Mouse (Mus musculus) mouse embryonic stem cell (cell line): ENCODE results near the gene Cdipt.

Source experiments
- in situ Hi-C, 2 experiments: fragments of 300-500 bp; cut with MboI; formaldehyde crosslinking; loops; 1 replicate in 1 of 2; 3 replicates in 1 of 2; pipeline ENCODE4 v1.14.3; 2019 to 2020; ENCODE audit warnings: low sequenced_read_pairs in 2 of 2, low pct_unique_long_range_greater_than_20kb in 1 of 2, mixed read lengths in 1 of 2; ENCODE audit not compliant: unreplicated experiment in 1 of 2

Gene Cdipt

DNA sequence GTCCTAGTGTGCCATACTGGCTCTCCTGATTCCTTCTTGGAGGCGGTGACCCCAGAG is at the start of gene Cdipt:
Cdipt (plus strand) TSS at position 22 of the 57 bp plus-strand sequence.
- in situ Hi-C loops, result no loop called here

DNA sequence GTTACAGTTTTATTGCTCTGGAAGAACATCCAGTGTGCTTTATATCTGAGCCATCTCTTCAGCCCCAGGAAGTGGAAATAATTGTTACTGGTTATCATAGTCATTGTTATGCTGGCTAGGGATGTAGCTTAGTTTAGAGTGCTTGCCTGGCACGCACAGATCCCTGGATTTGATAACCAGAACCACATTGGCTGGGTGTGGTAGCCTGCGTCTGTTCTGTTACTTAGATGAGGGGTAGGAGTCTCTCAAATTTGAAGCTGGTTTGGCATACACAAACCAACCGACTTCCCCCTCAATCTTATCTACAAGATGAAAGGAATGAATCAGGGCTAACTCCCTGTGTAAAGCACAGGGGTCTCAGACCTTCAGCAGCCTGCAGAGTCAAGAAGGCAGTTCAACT is 49.4 kb upstream of the Cdipt start:
- in situ Hi-C loops, result no loop called here

DNA sequence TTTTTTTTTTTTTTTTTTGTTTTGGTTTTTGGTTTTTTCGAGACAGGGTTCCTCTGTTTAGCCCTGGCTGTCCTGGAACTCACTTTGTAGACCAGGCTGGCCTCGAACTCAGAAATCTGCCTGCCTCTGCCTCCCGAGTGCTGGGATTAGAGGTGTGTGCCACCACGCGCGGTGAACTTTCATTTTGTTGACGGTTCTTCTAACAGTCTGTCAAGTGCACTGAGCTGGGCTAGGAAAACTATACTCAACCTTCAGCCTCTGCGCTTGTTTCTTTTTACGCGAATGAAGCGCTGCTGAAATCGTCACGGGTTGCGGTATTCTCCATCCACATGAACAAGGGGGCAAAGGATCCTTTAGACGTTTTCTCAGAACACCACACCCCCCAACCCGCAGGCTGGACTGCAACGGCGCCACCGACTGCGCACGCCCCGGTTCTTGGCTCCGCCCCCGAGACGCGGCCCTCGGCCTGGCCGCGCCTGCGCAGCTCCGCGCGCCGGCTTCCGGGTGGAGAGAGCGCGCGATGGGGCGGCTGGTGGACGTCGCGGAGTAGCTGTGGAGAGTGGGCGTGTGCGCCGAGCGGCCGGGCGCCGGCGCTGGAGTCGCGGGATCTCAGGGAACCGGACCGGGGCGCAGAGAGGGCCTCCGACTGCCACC is 47.2 kb upstream of the Cdipt start, which contains the start of gene Kctd13:
Kctd13 (plus strand) TSS at position 496 of the 654 bp plus-strand sequence.
- in situ Hi-C loops, result no loop called here

DNA sequence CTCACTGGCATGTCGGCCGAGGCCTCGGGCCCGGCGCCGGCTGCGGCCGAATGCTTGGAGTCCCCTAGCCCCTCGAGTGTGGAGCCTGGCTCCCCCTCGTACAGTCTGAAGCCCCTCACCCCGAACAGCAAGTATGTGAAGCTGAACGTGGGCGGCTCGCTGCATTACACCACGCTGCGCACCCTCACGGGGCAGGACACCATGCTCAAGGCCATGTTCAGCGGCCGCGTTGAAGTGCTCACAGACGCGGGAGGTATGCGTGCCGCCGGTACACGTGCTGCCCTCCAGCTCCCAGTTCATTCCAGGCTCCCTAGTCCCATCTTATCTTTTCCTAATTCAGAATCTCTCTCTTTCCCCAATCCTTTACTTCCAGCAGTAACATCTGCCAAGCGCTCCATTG is 46.7 kb upstream of the Cdipt start:
- in situ Hi-C loops, result no loop called here

DNA sequence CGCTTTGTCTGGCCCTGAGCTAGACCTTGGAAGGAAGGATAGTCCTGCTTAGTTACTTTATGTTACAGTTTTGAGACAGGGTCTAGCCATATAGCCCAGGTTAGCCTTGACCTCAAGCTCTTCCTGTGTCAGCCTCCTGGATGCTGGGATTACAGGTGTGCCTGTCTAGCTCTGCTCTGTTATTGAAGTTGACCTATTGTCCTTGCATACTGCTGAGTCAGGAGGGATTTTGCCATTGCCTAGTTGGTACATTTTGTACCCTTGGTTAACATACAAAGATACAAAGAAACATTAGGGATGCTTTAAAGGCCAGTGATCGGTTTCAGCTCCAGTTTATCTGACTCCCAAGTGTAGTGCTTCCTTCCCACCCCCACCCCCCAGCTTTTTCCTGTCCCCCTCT is 43.1 kb upstream of the Cdipt start:
- in situ Hi-C loops, result no loop called here

DNA sequence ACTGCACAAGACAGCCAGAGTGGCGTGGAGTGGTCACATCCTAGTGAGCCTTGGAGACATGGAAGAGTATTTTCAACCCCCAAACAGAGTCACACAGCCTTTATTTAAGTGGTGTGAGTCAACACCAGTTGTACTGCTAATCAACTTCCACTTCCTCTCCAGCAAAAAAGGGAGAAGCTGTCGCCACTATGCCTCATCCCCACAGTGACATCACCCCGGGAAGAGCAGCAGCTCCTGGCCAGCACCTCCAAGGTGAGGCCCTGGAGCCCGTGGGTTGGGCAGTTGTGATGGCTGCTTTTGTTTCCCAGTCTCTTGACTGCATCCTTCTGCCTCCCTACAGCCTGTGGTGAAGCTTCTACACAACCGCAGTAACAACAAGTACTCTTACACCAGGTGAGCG is 34.5 kb upstream of the Cdipt start:
- in situ Hi-C loops, result no loop called here

DNA sequence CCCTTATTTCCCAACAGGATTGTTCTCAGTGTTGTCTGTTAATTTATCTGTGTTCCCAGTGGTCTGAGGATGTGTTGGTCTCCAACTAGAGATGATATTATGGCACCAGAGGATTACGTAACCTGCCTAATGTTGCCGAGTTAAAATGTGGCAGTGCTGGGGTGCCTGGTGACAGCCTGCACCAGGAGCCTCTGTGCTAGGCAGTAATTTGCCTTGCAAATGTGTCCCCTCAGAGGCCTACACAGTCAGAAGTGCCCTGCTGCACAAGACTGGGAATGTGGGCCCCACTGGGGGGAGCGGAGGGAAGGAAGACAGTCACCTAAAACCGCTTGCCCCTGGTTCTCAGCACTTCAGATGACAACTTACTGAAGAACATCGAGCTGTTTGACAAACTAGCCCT is 33.9 kb upstream of the Cdipt start:
- in situ Hi-C loops, result no loop called here

DNA sequence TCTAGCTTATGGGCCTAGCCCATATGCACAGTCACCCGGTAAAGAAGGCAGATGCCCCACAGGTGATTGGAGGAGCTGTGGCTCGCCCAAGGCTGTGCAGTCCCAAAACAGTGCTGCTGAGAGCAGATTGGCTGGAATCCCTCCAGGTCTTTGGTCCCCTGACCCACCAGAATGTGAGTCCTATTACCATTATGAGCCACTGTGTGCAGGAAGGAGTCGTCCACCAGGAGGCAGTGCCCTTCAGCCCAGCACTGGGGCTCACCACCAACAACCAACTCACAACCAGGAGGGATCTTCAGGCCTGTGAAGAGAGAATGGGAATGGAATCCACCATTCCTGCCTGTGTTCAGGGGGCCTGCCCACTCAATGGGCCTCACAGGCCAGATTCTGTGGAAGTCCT is 29.2 kb upstream of the Cdipt start:
- in situ Hi-C loops, result no loop called here

DNA sequence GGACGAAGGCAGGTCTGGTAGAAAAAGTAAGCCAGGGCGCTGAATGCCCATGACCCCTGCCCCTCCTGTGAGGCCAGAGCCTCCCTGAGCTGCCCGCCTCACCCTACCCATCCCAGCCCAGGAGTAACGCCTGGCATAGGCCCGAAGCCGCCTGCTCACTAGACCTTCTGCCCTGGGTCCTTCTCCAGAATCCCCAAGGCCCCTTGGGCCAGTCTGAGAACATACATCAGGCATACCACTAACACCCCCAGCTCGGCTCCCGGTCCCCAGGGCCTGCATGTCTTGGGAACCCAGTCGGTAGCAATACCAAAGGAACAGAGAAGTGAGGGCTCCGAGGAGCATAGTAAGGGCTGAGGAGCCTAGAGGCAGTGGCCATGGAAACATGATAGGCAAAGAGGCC is 27.1 kb upstream of the Cdipt start:
- in situ Hi-C loops, result no loop called here

DNA sequence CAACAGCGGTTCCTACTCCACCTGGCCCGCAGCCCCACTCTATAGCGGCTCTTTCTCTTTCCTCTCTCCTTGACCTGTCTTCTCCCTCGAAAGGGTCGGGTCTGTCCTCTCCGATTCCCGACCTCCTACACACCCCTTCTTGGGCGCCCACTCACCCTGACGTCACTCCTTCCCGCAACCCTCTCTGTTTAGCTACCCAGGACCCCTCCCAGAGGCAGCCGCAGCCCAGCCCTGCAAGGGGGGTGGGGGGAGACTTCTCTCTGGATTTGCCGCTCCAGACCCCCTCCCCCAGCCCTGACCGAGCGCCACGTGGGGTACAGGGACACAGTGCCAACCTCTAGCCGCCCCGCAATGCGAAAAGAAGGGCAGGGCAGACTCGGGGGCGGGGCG is 26.3 kb upstream of the Cdipt start, which contains the start of gene Asphd1:
Asphd1 (minus strand) TSS at position 180 of the 390 bp plus-strand sequence.
- in situ Hi-C loops, result no loop called here

DNA sequence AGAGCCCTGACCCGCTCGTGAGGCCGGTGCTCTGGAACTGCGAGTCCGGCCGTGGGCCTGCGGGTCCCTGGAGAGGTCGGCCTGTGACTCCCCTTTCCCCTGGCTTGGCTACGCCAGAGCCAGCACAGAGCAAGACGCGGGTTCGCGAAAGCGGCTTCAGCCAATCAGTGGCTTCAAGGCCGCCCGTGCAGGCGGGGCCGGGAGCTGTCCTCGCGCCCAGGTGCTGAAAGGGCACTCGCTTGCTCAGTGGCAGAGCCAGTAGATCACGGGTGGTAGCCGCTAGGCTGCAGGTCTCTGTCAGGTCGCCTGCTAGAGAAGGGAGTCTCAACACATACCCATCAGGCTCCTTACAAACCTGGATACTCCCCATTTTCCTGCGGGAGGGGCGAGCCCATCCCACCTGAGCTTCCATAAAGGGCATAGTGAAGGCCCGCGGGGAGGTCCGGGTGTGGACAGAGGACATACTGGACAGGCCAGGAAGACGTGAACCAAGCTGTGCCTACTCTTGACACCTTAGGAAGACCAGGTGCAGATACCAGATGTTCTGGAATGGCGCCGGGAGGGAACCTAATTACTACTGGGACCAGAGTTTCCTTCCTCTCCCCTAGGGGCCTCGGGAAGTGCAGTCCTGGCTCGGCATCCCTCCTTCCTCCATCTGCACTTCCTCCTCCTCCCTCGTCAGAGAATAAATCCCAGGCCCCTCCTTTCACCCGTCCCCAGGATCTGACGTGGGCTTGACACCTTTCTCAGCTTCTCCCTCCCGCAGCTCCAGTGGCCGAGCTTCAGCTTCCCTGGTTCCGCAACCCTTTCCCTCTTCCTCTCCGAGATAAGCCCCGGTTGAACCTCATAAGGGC is 25.7 kb upstream of the Cdipt start, which contains the start of gene Sez6l2:
Sez6l2 (plus strand) TSS at position 771 of the 854 bp plus-strand sequence.
- in situ Hi-C loops, result loop anchor here in 1 of 2 experiments (25.0 kb wide), 1 partner anchor 113 kb away; the partner anchor contains the start of genes 4930451I11Rik and Doc2a

DNA sequence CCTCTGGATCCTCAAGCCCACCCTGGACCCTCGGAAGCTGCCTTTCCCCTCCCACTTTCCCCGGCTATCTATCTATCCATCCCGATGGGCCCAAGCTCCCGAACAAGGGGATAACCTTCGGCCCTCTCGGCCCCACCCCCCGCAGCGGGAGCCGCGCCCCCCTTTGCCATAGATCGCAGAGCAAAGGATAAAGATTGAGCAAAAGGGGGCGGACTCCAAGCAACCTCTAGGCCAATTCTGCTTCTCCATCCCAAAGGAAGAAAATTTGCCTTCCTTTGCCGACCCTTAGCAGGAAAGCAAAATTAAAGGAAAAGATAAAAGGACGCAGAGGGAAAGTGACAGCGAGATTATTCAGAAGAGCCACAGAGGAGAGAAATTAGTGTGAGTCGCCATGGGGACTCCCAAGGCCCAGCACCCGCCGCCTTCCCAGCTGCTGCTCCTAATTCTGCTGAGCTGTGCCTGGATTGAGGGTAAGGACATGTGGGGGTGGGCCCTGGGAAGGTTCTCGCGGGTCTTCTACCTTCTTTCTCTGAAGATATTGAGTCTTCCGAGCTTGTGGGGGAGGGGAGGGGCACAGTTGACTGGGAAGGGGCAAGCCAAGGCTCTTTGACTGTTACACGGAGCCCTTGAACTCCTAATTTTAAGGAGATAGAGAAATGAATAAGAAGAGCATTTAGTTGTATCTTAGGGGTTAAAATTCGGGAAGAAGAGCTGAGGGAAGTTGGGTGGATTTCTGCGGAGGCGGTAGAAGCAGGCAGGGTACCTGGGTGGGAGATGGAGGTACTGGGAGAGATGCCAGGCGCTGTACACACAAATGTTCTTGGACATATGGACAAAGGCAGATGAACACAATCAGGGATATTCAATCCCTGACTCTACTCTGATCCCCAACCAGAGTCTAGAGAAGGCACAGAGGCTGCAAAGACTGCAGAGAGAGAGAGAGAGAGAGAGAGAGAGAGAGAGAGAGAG is 24.8 kb upstream of the Cdipt start:
- in situ Hi-C loops, result loop anchor here in 1 of 2 experiments (25.0 kb wide), 1 partner anchor 114 kb away; the partner anchor contains the start of genes 4930451I11Rik and Doc2a

DNA sequence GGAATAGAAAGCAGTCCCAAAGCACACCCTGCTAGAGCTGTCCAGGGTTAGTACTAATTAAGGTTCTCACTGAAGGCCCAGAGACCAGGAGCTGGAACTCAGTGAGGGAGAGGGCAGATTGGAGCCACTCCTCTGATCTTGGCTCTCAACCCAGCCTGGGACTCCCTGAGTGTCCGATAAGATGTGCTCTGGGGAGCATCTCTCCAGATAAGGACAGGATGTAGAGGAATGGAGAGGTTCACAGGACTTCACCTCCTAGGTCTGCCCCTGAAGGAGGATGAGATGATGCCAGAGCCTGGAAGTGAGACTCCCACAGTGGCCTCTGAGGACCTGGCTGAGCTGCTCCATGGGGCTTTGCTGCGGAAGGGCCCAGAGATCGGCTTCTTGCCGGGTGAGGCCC is 24.0 kb upstream of the Cdipt start:
- in situ Hi-C loops, result loop anchor here in 1 of 2 experiments (25.0 kb wide), 1 partner anchor 114 kb away; the partner anchor contains the start of genes 4930451I11Rik and Doc2a

DNA sequence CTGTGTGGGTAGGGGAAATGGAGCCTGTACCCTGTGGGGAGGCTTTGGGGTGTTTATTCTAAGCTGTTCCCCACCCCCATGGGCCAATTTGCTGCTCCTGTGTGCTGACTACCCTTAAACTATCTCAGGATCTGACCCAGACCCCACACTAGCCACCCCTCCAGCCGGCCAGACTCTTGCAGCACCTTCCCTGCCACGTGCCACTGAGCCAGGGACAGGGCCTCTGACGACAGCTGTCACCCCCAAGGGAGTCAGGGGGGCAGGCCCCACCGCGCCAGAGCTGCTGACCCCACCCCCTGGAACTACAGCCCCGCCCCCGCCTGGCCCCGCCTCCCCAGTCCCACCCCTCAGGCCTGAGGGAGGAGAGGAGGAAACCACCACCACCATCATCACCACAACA is 23.1 kb upstream of the Cdipt start:
- in situ Hi-C loops, result loop anchor here in 1 of 2 experiments (25.0 kb wide), 1 partner anchor 115 kb away; the partner anchor contains the start of genes 4930451I11Rik and Doc2a

DNA sequence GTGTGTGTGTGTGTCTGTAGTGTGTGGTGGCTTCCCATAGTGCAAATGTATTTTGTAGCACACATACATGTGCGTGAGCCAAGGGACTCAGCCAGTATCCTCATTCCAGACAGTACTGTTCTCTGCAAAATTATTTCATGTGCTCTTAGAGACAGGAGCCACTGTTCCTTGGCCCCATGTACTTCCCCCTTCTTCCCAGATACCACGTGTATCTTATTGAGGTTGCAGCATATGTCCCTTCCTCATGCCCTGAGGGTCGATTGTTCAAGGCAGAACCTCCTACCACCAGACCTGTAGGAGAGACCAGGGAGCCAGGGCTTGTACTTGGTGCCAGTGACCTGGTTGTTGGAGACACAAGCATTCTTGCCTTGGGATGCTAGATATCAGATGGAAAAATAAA is 20.6 kb upstream of the Cdipt start:
- in situ Hi-C loops, result loop anchor here in 1 of 2 experiments (25.0 kb wide), 1 partner anchor 118 kb away; the partner anchor contains the start of genes 4930451I11Rik and Doc2a

DNA sequence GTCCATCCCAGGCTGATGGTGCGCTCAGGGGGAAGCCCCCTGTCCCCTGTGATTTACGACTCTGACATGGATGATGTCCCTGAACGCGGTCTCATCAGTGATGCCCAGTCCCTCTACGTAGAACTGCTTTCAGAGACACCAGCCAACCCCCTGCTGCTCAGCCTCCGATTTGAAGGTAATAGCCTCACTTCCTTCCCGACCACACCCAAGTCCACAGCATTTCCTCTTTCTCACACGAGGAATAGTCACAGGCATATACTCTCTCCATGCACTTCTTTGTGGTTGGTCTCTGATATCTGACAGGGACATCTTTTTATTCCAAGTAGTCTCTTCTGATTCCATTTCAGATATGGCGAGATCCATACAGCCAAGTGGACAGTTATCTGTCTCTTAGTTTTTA is 15.9 kb upstream of the Cdipt start:
- in situ Hi-C loops, result loop anchor here in 1 of 2 experiments (25.0 kb wide), 1 partner anchor 122 kb away; the partner anchor contains the start of genes 4930451I11Rik and Doc2a

DNA sequence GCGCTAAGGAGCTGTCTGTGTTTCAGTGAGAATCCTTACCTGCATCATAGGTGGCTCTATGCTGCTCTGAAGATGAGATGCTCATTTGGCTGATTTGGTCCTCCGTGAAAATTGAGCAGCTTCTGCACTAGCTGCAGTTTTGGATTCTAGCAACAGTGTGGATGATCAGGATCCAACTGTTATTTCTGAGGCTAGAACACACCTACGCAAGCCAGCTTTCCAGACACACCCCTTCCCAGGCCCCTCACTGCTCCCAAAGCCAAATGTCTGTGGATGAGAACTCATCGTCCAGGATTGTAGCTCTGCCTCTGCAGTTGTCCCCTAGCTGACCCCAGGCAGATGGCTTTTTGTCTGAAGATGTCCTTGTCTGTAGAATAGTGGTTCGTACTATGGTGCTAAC is 14.6 kb upstream of the Cdipt start:
- in situ Hi-C loops, result loop anchor here in 1 of 2 experiments (25.0 kb wide), 1 partner anchor 124 kb away; the partner anchor contains the start of genes 4930451I11Rik and Doc2a

DNA sequence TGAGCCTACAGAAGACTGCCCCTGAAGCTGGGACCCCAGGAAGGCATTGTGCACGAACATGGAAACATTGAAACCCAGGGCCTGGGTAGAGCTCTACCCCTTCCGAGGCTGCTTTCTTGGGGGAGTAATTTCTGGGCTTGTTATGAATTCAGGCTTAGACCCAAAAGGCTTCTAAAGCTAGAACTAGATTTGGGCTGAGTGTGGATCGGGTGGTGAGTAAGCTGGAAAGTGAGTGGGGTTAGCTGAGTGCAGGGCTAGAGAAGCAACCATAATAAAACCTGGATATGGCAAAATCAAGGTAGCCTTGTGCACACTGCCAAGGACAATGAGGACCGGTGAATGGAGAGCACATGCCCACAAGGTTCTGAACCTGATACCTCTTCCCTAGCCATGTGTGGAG is 13.7 kb upstream of the Cdipt start:
- in situ Hi-C loops, result loop anchor here in 1 of 2 experiments (25.0 kb wide), 1 partner anchor 125 kb away; the partner anchor contains the start of genes 4930451I11Rik and Doc2a
